Mouse (Mus musculus) telencephalon, adult 2 months (tissue): ENCODE measurements around the gene Sec14l2.

Source experiments
- DNase-seq: peaks from one replicate; pipeline ENCODE4 v3.0.0-alpha.2; 2011; ENCODE audit warnings: low read depth, low spot score

Sec14l2 gene

DNA sequence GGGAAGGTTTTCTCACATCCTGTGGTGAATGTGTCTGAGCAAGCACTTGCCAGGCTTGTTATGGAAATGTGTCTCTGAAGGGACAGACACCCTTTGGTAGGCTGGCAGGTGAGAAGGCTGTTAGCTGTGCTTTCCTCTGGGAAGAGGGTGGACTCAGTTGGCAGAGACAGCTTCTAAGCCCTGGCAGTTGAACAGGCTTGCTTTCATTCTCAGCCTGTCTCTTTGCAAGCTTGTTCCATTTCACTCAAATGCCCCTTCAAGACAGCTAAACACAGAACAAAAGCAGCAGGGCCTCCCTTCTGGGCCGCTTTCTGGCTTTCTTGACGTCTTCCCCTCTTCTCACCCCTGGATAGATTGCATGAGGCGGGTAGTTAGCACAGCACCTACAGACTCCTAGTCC lies 23.8 kb downstream of the Sec14l2 start:
- no peak for DNase-seq

DNA sequence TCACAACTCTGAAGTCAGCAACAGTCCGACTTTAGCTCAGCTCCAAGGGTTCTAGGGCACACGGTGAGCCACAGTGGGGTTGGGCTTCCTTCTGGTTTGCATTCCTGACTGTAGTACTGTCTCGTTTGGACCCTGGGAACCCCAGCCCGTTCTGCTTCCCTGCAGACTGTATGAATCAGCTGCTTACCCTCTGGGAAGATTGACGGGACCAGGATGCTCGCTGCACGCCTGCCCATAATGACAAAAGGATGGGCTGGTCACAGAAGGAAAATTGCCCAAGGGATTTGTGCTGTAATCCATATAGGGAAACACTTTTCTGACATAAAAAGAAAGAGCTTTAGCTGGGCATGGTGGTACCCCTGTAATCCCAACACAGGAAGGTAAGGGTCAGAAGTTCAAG lies 24.4 kb downstream of the Sec14l2 start:
- DNase-seq = no peak

DNA sequence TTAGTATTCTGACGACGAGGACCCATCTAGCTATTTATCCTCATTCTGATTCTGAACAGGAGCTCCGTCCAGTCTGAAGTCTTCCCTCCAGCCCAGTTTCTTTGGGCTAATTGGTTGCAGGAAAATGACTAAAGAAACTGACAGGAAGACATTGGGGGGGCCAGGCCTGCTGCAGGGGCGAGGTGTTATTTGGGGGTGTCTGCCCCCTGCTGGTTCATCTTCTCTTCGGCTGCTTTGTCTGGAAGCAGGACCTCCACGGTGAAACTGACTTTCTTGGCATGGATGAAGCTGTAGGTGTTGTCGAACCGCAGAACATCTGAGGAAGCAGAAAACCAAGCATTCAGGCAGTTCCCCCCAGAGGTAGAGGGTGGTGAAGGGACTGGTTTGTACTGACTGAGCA lies 25.1 kb downstream of the Sec14l2 start:
- DNase-seq = no peak

DNA sequence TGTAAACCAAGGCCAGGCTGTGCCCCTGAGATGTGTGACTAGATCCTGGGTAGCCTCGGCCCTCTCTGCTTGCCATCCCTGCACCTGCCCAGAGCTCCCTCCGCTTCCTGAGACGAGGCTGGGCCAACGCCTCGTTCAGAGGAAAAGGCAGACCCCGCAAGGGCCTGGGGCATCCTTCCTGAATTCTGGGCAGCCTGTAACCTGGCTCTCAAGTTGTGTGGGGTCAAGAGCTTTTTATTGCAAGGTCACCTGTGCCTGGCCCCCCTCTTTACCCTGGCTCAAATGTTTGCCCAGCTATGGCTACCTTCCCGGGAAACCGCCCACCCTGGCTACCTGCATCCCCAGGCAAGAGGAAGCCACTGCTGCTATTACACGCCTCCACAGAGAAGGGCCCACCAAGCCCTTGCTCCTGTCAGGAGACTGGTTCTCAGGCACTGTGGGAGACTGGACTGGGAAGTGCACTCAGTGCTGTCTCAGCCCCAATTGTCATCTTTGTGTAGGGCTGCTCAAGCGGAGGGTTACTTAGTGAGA lies 26.1 kb downstream of the Sec14l2 start:
- no peak for DNase-seq

DNA sequence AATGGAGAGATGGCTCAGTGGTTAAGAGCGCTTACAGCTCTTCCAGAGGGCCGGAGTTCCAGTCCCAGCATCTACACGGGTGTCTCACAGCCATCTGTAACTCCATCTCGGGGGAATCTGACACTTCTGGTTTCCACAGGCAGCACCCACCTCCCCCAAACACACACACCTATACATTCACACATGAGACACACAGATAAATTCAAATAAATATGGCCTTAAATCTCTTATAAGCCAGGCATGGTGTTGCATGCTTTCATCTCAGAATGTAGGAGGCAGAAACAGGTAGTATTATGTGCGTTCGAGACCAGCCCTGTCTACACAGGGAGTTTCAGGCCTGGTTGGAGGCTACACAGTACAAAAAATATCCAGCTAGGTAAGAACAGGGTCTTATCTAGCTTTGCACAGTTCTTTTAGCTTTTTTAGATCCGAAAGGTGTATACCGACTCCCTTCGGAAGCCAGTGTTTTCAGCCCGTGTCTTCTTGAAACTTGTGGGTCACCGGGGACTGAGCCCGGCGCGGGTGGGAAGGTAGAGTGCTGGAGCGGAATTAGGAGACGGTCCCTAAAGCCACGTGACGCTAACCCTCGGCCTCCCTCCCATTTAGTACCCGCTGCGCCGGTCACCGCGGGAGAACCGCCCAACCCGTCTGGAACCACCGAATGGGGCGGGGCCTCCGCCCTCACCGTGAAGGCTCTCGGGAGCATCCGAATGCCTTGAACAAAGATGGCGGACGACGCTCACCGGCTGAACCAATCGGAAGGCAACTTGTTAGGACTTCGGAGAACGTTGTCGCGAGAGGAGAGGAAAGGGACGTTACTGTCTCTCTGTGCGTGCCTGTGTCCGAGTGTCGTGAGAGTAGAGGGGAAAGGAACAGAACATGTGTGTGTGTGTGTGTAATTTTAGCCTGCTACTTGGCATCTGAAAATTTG lies 26.9 kb downstream of the Sec14l2 start:
- DNase-seq = peak; percentile 99

DNA sequence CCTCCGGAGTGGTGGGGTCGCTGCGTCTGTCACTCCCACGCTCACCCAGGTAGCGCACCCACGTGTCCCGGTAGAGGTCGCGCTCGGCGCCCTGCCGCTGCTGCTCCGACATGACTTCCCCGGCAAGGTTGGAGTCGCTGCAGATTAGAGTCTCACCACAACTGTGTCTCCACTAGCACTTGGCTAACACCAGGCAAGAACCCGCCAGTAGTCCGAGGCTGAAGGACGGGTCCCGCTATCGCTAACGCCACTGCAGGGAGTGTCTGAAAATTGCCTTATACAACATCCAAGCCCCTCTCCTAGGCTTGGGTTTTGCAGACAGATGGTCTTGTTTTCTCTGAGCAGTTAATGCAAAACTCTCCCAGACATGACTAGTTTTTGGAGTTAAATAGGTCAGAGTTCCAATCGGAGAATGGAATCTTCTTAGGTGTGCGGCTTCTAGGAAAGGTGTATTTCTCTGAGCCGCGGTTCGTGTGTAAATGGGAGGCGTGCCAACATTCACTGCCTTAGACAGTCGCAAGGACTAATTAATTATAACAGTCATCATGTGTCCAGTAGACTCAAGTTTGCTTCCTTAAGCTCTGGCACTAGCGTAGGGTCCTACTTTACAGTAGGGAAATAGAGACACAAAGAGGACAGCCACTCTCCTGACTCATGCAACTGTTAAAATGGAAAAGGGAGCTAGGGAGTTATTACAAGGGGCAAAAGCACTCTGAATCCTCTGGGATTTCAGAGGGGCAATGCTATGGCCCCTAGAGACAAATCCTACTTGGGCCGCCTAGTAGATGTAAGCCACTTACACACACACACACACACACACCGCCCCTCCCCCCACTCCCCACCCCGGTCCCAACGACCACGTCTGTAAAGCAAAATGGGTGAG lies 27.8 kb downstream of the Sec14l2 start, which contains the start of gene Mtfp1:
Gene Mtfp1, minus strand, starts transcription at position 275 of the 883 bp plus-strand sequence.
- DNase-seq = no peak

DNA sequence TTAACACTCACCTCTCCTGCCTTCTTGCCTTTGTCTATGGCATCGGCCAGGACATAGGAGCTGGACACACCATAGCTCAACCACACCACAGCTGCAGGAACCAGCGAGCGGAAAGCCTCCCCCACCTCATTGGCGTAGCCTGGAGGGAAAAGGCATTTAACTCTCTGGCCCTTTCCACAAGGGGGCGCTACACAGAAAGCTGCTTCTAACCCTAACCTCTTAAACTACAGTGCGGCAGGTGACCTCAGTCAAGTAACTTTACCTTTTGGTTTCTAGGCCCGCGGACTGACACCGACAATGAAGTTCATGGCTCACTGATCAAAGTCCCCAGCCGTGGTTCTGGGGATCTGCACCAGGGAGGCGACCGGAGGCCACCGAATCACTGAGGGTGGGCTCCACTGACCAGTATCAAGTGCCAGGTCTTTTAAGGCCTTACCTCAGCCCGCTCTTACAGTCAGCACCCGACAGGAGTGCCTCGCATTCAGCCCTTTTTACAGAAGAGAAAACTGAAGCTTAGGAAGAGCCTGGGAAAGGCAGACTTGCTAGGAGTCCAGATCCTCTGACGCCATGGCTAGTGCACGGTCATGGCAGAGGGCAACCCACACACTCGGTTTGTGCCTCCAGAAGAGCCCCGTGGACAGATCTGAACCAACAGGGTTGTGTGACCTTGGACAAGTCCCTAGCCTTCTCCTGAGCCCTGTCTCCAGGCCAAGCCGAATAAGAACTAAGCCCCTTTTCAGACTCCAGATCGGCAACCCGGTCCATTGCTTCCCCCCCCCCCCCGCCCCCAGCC lies 28.6 kb downstream of the Sec14l2 start:
- DNase-seq = peak; percentile 76

DNA sequence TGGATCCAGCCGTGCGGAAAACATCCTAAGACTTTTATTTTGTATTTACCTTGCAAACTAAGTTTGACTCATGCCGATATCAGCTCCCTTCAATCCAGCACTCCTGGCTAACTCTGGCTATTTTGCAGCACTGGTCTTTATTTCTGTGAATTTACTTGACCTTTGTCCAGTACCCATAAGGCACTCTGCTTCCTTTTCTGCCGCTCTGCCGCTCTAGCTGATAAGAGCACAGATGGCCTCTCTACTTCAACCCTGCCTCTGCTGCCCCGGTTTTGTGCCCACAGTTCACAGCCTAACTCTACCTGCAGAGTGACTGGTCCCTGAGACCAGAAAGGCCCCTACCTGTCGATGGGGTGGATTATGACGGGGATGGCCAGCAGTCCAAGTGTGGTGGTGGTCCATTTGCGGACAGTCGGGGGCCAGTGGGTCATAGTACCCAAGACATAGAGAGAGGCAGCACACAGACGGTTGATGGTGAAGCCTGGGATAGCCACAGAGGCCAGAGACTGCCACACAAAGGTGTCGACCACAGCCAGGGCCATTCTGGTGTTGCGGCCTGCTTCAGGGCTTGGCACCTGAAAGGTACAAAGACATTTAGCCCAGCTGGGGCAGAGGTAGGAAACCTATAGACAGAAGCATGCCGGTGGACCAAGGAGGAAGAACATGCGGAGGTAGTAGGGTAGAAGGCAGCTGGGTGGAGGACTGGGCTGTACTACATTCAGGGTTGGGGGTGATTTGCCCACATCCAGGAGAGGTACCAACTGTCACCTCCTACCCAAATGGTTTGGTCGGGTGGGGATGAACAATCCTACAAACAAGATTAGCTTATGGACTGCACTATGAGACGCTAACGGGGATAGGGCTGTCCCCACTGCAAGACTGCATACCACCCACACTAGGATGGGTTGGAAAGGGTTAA lies 29.5 kb downstream of the Sec14l2 start:
- no peak for DNase-seq

DNA sequence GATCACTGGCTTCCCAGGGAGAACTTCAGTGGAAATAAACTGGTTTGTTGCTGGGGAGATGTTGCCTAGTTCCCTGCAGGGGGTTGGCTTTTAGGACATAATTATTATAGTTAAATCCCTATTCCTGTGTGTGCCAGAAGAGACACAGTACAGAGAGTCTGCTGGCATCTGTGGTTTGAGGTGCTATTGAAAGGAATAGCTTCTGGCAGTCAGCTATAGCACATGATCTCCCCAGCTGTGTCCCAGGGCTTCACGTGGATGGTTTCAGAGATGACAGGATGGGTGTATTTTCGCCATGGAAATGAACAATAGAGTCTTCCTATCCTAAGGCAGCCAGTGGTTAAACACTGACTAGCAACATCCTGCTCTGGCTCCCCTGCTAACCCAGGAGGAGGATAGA lies 35.9 kb downstream of the Sec14l2 start:
- DNase-seq = peak; percentile 78

DNA sequence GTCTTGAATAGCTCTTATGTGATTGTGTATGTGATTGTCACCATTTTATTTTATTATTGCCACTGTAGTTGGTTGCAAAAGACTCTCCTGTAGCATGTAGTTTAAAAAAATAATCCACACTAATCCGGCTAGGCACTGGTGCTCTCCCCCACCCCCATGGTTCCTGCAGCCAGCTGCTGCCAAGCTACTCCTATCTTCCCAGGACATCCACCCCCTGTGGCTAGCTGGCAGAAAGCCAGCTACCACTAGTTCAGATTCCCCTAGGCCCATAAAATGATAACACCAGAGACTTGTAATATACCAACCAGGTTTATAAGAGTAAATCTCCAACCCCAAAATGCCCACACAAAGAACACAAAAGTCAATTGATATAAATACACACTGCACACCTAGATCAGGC lies 37.0 kb downstream of the Sec14l2 start:
- no peak for DNase-seq

DNA sequence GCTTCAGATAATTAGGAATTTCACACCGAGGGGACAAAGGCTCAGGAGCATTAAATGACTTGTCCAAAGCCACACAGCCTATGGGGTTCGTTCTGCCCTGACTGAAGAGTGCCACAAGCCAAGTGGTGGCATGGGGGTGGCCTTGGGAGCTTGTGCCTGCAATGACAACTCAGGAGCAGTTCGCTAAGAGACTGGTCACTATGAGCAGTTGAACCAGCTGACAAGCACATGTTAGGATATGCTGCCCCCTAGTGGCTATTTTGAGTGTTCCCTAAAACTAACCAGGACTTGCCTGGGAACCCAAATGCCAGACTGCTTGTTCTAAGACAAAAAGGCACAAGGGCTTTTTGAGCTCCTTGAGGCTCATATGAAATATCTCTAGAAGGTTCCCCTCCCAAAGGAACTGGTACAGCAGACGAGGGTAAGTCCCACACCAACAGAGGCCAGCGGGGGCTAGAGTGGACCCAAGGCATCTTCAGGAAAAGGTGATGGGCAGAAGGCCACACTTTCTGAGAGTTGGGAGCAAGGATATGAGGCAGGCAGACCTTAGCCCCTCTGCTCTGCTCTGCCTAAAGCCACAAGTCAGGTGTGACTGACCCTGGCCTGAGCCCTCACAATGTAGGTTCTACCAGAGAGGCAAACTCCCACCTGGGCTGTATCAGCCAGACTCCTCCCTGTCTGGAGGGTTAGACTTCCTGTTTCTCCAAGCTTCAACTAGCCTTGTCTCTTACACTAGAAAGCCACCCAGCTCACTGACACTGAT lies 39.7 kb downstream of the Sec14l2 start:
- no peak for DNase-seq

DNA sequence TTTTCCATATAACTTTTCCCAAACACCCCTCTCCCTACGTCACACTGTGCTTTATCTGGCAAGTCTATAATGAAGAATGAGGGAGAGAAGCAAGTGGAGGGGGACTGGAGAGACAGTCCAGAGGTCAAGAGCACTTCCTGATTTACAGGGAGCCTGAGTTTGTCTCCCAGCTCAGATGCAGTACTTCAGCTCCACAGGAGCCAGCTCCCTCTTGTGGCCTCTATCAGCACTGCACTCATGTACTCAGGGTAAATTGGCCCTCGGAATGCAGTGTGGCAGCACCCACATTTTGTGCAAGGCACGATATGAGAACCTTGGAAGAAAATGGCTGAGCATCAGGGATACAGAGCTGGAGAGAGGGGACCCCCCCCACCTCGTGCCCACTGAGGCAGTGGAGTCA lies 43.0 kb downstream of the Sec14l2 start:
- DNase-seq = no peak

DNA sequence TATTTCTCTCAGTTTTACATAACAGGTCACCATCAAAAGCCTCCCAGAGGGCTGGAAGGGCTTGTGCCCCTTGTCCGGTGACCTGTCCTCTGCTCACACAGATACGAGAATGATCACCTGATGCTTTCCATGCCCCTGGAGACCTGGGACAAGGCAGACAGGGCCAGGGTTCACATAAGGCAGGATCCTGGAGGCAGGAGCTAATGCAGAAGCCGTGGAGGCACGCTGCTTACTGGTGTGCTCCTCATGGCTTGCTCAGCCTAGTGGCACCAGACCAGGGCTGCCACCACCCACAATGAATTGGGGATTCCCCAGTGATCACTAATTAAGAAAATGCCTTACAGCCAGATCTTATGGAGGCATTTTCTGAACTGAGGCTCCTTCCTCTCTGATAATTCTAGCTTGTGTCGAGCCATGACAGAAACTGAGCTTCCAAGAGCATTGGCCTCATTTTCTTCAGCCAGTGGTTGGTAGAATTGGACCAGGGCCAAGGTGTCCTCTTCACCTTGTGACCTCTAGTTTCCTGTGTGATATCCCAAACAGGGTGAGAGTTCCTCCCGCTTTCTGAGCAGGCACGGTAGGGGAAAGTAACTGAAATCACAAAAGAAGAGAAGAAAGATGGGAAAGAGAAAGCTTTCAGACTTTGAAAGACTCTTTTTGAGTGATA lies 44.8 kb downstream of the Sec14l2 start:
- DNase-seq = no peak

DNA sequence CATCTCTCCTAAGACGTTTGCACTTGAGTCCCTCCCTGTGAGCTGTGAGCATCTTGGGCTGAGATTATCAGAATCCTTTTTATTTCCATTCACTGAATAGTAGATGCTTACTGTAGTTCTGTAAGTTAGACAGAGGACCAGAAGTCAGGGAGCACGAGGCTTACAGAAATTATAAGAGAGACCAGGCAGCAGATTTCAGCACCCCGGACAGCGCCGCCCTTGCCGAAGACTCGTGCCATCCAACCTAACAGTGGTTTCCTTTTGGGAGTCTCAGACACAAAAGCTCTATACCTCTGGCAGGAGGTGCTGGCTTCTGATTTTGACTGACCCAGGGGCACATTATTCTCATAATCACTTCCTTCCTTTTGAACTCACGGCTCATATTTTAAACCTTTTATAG lies 46.6 kb downstream of the Sec14l2 start:
- DNase-seq = no peak

DNA sequence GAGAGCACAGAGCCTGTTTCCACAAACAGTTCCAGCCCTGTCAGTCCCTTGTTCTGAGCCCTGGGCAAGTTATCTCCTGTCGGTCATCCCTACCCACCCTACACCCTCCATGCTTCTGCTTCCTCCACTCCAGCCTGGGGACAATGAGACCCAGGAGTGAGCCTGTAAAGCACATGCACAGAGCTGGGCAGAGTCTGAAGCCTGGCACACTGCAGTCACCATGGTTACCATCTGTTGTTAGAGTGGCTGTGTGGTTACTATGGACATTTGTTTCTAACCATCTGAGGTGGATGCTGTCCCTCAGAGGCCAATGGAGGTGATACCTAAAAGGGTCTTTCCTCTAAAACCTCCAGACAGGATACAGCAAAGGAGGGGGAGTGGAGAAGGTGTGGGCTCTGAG lies 53.6 kb downstream of the Sec14l2 start:
- DNase-seq = no peak

DNA sequence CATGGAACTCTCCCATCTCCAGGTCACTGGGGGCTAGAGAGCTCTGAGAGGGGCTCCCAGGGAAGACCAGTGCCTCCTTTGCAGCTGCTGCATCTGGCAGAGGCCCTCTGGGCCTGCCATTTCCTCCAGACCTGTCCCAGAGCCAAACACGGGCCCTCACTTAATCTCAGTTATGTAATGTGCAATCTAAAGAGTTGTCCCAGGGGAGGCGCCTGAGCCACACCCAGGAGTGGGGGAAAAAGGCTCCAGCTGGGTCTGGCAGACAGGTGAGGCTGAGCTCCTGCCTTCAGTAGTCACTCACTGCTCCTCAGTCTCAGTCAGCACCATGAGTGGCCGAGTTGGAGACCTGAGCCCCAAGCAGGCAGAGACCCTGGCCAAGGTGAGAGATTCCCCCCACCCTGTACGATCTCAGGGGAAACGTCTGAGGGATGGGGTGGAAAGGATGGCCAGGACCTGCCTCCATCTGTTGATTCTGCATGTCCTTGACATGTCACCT lies 58.5 kb downstream of the Sec14l2 start, which contains the start of gene Sec14l3:
Gene Sec14l3, plus strand, starts transcription at position 215 of the 496 bp plus-strand sequence.
- DNase-seq = no peak

DNA sequence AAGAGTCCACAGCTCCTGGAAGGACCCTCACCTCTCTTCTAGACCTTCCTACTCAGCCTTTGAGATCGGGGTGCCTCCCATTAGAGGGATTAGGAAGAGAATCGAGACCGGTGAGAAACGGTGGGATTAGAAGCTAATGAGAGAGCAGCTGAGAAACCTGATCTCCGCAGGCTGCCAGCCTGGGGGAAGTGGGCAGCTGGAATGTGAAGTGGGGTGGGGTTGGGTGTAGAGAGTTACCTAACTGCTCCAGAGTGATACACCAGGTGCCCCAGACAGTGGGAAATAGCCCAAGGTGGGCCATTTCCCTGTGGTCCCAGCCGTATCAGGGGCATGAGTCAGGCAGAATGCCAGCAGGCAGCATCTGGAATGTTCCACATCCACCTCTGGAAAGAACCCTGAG lies 60.2 kb downstream of the Sec14l2 start:
- DNase-seq = no peak

DNA sequence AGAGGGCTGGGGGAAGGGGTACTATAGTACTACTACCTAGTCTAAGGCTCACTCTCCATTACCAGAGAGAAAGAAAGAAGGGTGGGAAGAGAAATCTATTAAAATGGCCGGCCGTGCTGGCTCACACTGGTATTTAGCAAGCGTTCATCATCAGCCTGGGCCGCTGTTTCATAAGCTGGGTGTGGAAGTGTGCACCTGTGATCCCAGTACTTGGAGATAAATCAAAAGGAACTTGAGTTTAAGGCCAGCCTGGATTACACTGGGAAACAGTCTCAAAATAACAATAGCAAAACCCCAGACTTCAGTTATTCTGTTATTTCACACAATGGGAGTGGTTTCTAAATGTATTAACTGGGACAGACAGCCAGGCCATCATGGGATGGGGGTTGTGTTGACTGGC lies 60.7 kb downstream of the Sec14l2 start:
- no peak for DNase-seq
